Mouse (Mus musculus) testis, adult 10 weeks (tissue): ENCODE measurements around the gene Adrb1. TPM values are rescaled to one million over a fixed set of nuclear protein-coding genes. Genes with fewer than 3 reads are reported as not detected.

ENCODE experiments used
- polyA plus RNA-seq: library from polyadenylated mRNA; stranded (reverse); fragments of 350-450 nt; fragmentation: Illumina TruSeq; extraction: RNeasy Lipid Tissue Mini Kit (QIAGEN cat#74804); gene quantifications from one replicate; pipeline ENCODE4 v1.2.3, GENCODE M21; 2014; ENCODE audit warnings: low read depth, low replicate concordance

The Adrb1 gene
- 0.43 TPM for polyA plus RNA-seq

DNA sequence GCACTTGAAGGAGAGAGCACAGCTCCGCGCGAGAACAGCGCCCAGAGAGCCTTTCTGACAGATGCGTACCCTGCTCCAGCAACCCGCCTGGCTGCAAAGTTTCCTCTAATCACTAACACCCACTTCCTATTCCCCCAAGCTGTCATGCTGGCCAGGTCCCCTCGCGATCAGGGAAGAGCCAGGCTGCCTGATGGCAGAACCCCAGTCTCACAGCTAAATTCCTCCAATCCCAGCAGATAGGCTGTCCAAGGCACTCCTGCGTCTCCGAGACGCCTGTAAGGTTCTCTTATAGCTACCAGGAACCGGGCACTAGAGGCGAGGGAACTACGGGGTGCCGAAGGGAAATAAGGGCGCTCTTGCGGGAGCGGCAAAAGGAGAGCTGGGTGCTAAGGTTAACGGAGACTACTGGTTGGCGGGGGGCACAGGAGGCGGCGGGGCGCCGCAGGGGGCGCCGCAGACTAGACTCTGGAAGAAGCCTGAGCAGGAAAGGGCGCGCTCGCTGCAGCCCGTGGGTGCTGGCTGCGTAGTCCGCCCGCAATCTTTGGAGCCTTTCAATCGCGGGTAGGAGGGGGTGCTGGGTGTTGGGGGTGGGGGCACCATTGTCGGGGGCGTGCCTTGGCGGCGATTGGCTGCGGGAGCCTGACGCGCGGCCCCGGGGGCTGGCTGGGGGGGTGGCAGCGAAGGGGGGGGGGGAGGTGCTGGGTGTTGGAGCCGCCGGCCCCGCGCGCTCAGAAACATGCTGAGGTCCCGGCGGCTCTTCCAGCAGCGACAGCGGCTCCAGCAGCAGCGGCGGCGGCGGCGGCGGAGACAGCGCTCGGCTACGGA lies at the start of gene Adrb1:
Gene Adrb1 (plus strand): TSS at position 813 of the 825 bp plus-strand sequence.

Other genes with a start within 250 kb of the Adrb1 start
- gene Dclre1a, start 174.0 kb upstream of the Adrb1 start, polyA plus RNA-seq = 19.7 TPM
- gene Nhlrc2, start 173.9 kb upstream of the Adrb1 start, polyA plus RNA-seq = 2.5 TPM
- gene Ccdc186, start 100.0 kb downstream of the Adrb1 start, polyA plus RNA-seq = 190 TPM
- gene Tdrd1, start 104.0 kb downstream of the Adrb1 start, polyA plus RNA-seq = 88.6 TPM
- 0.06 TPM for gene Vwa2, start 152.1 kb downstream of the Adrb1 start, polyA plus RNA-seq